Mouse (Mus musculus): ENCODE data around the gene Mettl6.

GRCm38 (mm10) chr14:31464176-31464575 is 30.7 kb downstream of the Mettl6 start:
- TF ChIP-seq CTCF (IDR thresholded peaks at IDR 0.05; ENCODE audit: control insufficient read depth, insufficient read depth, insufficient read length), result no peak
- no peak for TF ChIP-seq FOSL1 (IDR thresholded peaks at IDR 0.05; ENCODE audit: insufficient read depth, low read length, poor library complexity, severe bottlenecking)
- TF ChIP-seq MYOG (IDR thresholded peaks at IDR 0.05; ENCODE audit: control insufficient read depth, extremely low read depth, insufficient read length), result no peak
- no peak for TF ChIP-seq MAX (IDR thresholded peaks at IDR 0.05)
- no peak for TF ChIP-seq CEBPB (IDR thresholded peaks at IDR 0.05; ENCODE audit: low read depth)
- no peak for TF ChIP-seq USF1 (IDR thresholded peaks at IDR 0.05; ENCODE audit: low read depth)
- no peak for TF ChIP-seq MYOD1 (IDR thresholded peaks at IDR 0.05; ENCODE audit: control insufficient read depth, insufficient read length, low read depth)
